In genomic region chr13:100954106-100954505, GRCm38 (mm10) we compare ENCODE assay signal across 20 mouse cellular contexts.
DNase-seq lines count a peak whose midpoint lies in the region; ATAC-seq and TF ChIP-seq lines count a peak whose summit lies in the region.
"Had no signal": no experiment of that assay in that cellular context is flagged by ENCODE, and none has a peak within 500 bp of the region (broad histone marks: within the 10 kb centered on the region; RNA-seq: fewer than 3 reads in every experiment).

No protein-coding gene starts in this region.

- peak overlapping the region; percentile 57; the same call in 1 of the 2 replicates for H3K27ac ChIP-seq in layer of hippocampus, adult 2 months
- H3K27ac ChIP-seq in lung, embryonic 15.5 days, result peak overlapping the region; percentile 50; the same call in 1 of the 2 replicates
- H3K27ac ChIP-seq in midbrain, embryonic 11.5 days (ENCODE audit: low read depth, low read length), result no peak overlapping the region
- no peak overlapping the region for H3K27ac ChIP-seq in midbrain, embryonic 10.5 days (replicated peaks)
- H3K27ac ChIP-seq: embryonic facial prominence, embryonic 10.5 days; forebrain, embryonic 13.5 days; gastrocnemius, adult 2 months; hindbrain, embryonic 10.5 days had no signal

- no peak overlapping the region for H3K9ac ChIP-seq in lung, embryonic 15.5 days
- H3K9ac ChIP-seq in midbrain, embryonic 11.5 days (ENCODE audit: low read length), result no peak overlapping the region
- H3K9ac ChIP-seq: forebrain, embryonic 13.5 days; heart, embryonic 12.5 days had no signal

- no peak overlapping the region for H3K4me2 ChIP-seq in lung, embryonic 15.5 days
- no peak overlapping the region for H3K4me2 ChIP-seq in midbrain, embryonic 11.5 days
- H3K4me2 ChIP-seq: forebrain, embryonic 13.5 days; heart, embryonic 12.5 days had no signal

- ATAC-seq in lung, embryonic 15.5 days (ENCODE audit: borderline replicate concordance, extremely low read depth, low FRiP score, low TSS enrichment), result peak; percentile 73; the same call in 1 of the 2 replicates
- no peak for ATAC-seq in midbrain, embryonic 11.5 days (ENCODE audit: low FRiP score)
- ATAC-seq: CD4-positive, CD25-positive, alpha-beta regulatory T cell, adult 4 months; forebrain, embryonic 13.5 days had no signal

- no peaks in the 10 kb centered on the region for H3K36me3 ChIP-seq in lung, embryonic 15.5 days
- H3K36me3 ChIP-seq in midbrain, embryonic 11.5 days (ENCODE audit: control insufficient read depth, insufficient read depth, low read length), result no peaks in the 10 kb centered on the region
- no peaks in the 10 kb centered on the region for H3K36me3 ChIP-seq in midbrain, embryonic 10.5 days
- H3K36me3 ChIP-seq: embryonic facial prominence, embryonic 10.5 days; G1E; heart, embryonic 12.5 days; hindbrain, embryonic 10.5 days had no signal

- WGBS in lung, embryonic 15.5 days, result 29% methylated on average over 1 of the region's 1 CpGs
- 64% methylated on average over 1 of the region's 1 CpGs for WGBS in midbrain, embryonic 11.5 days
- WGBS in midbrain, embryonic 10.5 days, result 55% methylated on average over 1 of the region's 1 CpGs

- no peaks in the 10 kb centered on the region for H3K9me3 ChIP-seq in lung, embryonic 15.5 days
- H3K9me3 ChIP-seq in midbrain, embryonic 11.5 days (ENCODE audit: control insufficient read depth, low read length), result no peaks in the 10 kb centered on the region
- H3K9me3 ChIP-seq in midbrain, embryonic 10.5 days (replicated peaks), result no peaks in the 10 kb centered on the region
- H3K9me3 ChIP-seq: embryonic facial prominence, embryonic 10.5 days; forebrain, embryonic 13.5 days; G1E; heart, embryonic 12.5 days; hindbrain, embryonic 10.5 days had no signal

- no peak for TF ChIP-seq CTCF in layer of hippocampus, adult 2 months (conservative IDR thresholded peaks at IDR 0.05)

- no peaks in the 10 kb centered on the region for H3K27me3 ChIP-seq in lung, embryonic 15.5 days
- H3K27me3 ChIP-seq in midbrain, embryonic 11.5 days (ENCODE audit: control insufficient read depth, insufficient read depth, low read length), result no peaks in the 10 kb centered on the region
- no peaks in the 10 kb centered on the region for H3K27me3 ChIP-seq in midbrain, embryonic 10.5 days (ENCODE audit: low read depth, poor library complexity, severe bottlenecking)
- H3K27me3 ChIP-seq: forebrain, embryonic 13.5 days; heart, embryonic 12.5 days had no signal

- H3K4me1 ChIP-seq in lung, embryonic 15.5 days, result peaks cover 21% of the 10 kb centered on the region
- H3K4me1 ChIP-seq in midbrain, embryonic 11.5 days (ENCODE audit: control insufficient read depth, insufficient read depth, low read length), result no peaks in the 10 kb centered on the region
- no peaks in the 10 kb centered on the region for H3K4me1 ChIP-seq in midbrain, embryonic 10.5 days
- H3K4me1 ChIP-seq: hindbrain, embryonic 10.5 days had no signal

- no peak overlapping the region for H3K4me3 ChIP-seq in layer of hippocampus, adult 2 months
- no peak overlapping the region for H3K4me3 ChIP-seq in lung, embryonic 15.5 days
- no peak overlapping the region for H3K4me3 ChIP-seq in midbrain, embryonic 11.5 days (ENCODE audit: low read depth, low read length)
- no peak overlapping the region for H3K4me3 ChIP-seq in midbrain, embryonic 10.5 days
- H3K4me3 ChIP-seq: embryonic facial prominence, embryonic 10.5 days; forebrain, embryonic 13.5 days; gastrocnemius, adult 2 months; heart, embryonic 12.5 days; hindbrain, embryonic 10.5 days had no signal

- no peak for DNase-seq in layer of hippocampus, adult 2 months (ENCODE audit: low spot score in 2 of 2)
- DNase-seq in layer of hippocampus, postnatal 36 days, result no peak
- DNase-seq in lung, postnatal 14 days, result no peak
- peak; percentile 68 for DNase-seq in midbrain, embryonic 11.5 days (ENCODE audit: low spot score, missing footprints)
- DNase-seq in midbrain, embryonic 10.5 days (ENCODE audit: low spot score), result no peak
- peak; percentile 42 for DNase-seq in Muller cell, postnatal 12 days (ENCODE audit: inconsistent ontology term)
- no peak for DNase-seq in embryo, embryonic 10 days (ENCODE audit: low spot score)
- DNase-seq: adrenal gland, postnatal 10 days; B cell, adult 2 months; cerebellum, adult 11-12 months; cerebellum, adult 9-10 months; gastrocnemius, adult 2 months; gastrocnemius, postnatal 25 days had no signal

Comparison
In these comparisons a context has a peak if more than half of its experiments do, and no peak if none do; other contexts are left out.
1. DNase-seq: peak in midbrain, embryonic 11.5 days (single experiment) and Muller cell, postnatal 12 days (single experiment); none in layer of hippocampus, adult 2 months (0 of 2), layer of hippocampus, postnatal 36 days (0 of 2), lung, postnatal 14 days (single experiment), midbrain, embryonic 10.5 days (single experiment) and embryo, embryonic 10 days (single experiment).
2. H3K27ac ChIP-seq: peak in layer of hippocampus, adult 2 months (single experiment) and lung, embryonic 15.5 days (single experiment); none in midbrain, embryonic 11.5 days (single experiment) and midbrain, embryonic 10.5 days (single experiment).